Mouse (Mus musculus): ENCODE measurements around the gene Hyal2. TPM values are rescaled to one million over a fixed set of nuclear protein-coding genes. Genes with fewer than 3 reads are reported as not detected.

Hyal2 gene
- 0.08 TPM for polyA plus RNA-seq (2014; fragmentation: Illumina TruSeq; extraction: RNeasy Lipid Tissue Mini Kit (QIAGEN cat#74804); ENCODE audit: low read depth, low replicate concordance)

GRCm38 (mm10) chr9:107567702-107568319 is at the start of gene Hyal2:
TSS of gene Hyal2 (plus strand) at chr9:107567945.

GRCm38 (mm10) chr9:107533791-107534407 is 33.8 kb upstream of the Hyal2 start, which contains the start of gene Tmem115:
TSS of gene Tmem115 (plus strand) at chr9:107533945.

GRCm38 (mm10) chr9:107541474-107542351 is 26.0 kb upstream of the Hyal2 start, which contains the start of the genes Cyb561d2 and Nprl2:
TSS of gene Cyb561d2 (minus strand) at chr9:107542193.
TSS of gene Nprl2 (plus strand) at chr9:107542226.

GRCm38 (mm10) chr9:107547026-107547425 is 20.7 kb upstream of the Hyal2 start, which contains the start of gene Zmynd10:
TSS of gene Zmynd10 (plus strand) at chr9:107547298.

GRCm38 (mm10) chr9:107551117-107551889 is 16.4 kb upstream of the Hyal2 start, which contains the start of gene Rassf1:
TSS of gene Rassf1 (plus strand) at chr9:107551555.

GRCm38 (mm10) chr9:107563029-107563581 is 4.6 kb upstream of the Hyal2 start, which contains the start of gene Tusc2:
TSS of gene Tusc2 (plus strand) at chr9:107563255.

GRCm38 (mm10) chr9:107576357-107577107 is 8.8 kb downstream of the Hyal2 start, which contains the start of gene Hyal1:
TSS of gene Hyal1 (plus strand) at chr9:107576927.

GRCm38 (mm10) chr9:107578587-107578986 is 10.8 kb downstream of the Hyal2 start, which contains the start of gene Naa80:
TSS of gene Naa80 (plus strand) at chr9:107578887.

GRCm38 (mm10) chr9:107580501-107581317 is 13.0 kb downstream of the Hyal2 start, which contains the start of gene Hyal3:
TSS of gene Hyal3 (plus strand) at chr9:107580818.

GRCm38 (mm10) chr9:107586974-107587832 is 19.5 kb downstream of the Hyal2 start, which contains the start of gene Ifrd2:
TSS of gene Ifrd2 (plus strand) at chr9:107587642.

GRCm38 (mm10) chr9:107608741-107609432 is 41.1 kb downstream of the Hyal2 start, which contains the start of gene Sema3b:
TSS of gene Sema3b (minus strand) at chr9:107609229.

Other genes with a start within 250 kb of the Hyal2 start
- 5.6 TPM for gene Hemk1, start 229.6 kb upstream of the Hyal2 start, polyA plus RNA-seq (2014; fragmentation: Illumina TruSeq; extraction: RNeasy Lipid Tissue Mini Kit (QIAGEN cat#74804); ENCODE audit: low read depth, low replicate concordance)
- gene 6430571L13Rik, start 227.3 kb upstream of the Hyal2 start, polyA plus RNA-seq (2014; fragmentation: Illumina TruSeq; extraction: RNeasy Lipid Tissue Mini Kit (QIAGEN cat#74804); ENCODE audit: low read depth, low replicate concordance): 0.15 TPM
- gene Cacna2d2, start 168.3 kb upstream of the Hyal2 start, polyA plus RNA-seq (2014; fragmentation: Illumina TruSeq; extraction: RNeasy Lipid Tissue Mini Kit (QIAGEN cat#74804); ENCODE audit: low read depth, low replicate concordance): 0.48 TPM
- 0.27 TPM for gene Tmem115, start 34.0 kb upstream of the Hyal2 start, polyA plus RNA-seq (2014; fragmentation: Illumina TruSeq; extraction: RNeasy Lipid Tissue Mini Kit (QIAGEN cat#74804); ENCODE audit: low read depth, low replicate concordance)
- gene Cyb561d2, start 25.8 kb upstream of the Hyal2 start, polyA plus RNA-seq (2014; fragmentation: Illumina TruSeq; extraction: RNeasy Lipid Tissue Mini Kit (QIAGEN cat#74804); ENCODE audit: low read depth, low replicate concordance): 1.2 TPM
- gene Nprl2, start 25.7 kb upstream of the Hyal2 start, polyA plus RNA-seq (2014; fragmentation: Illumina TruSeq; extraction: RNeasy Lipid Tissue Mini Kit (QIAGEN cat#74804); ENCODE audit: low read depth, low replicate concordance): 2.4 TPM
- gene Zmynd10, start 20.6 kb upstream of the Hyal2 start, polyA plus RNA-seq (2014; fragmentation: Illumina TruSeq; extraction: RNeasy Lipid Tissue Mini Kit (QIAGEN cat#74804); ENCODE audit: low read depth, low replicate concordance): 17.7 TPM
- gene Rassf1, start 16.4 kb upstream of the Hyal2 start, polyA plus RNA-seq (2014; fragmentation: Illumina TruSeq; extraction: RNeasy Lipid Tissue Mini Kit (QIAGEN cat#74804); ENCODE audit: low read depth, low replicate concordance): 34.0 TPM
- gene Tusc2, start 4.7 kb upstream of the Hyal2 start, polyA plus RNA-seq (2014; fragmentation: Illumina TruSeq; extraction: RNeasy Lipid Tissue Mini Kit (QIAGEN cat#74804); ENCODE audit: low read depth, low replicate concordance): 6.6 TPM
- gene Hyal1, start 9.0 kb downstream of the Hyal2 start, polyA plus RNA-seq (2014; fragmentation: Illumina TruSeq; extraction: RNeasy Lipid Tissue Mini Kit (QIAGEN cat#74804); ENCODE audit: low read depth, low replicate concordance): 1.2 TPM
- gene Naa80, start 10.9 kb downstream of the Hyal2 start, polyA plus RNA-seq (2014; fragmentation: Illumina TruSeq; extraction: RNeasy Lipid Tissue Mini Kit (QIAGEN cat#74804); ENCODE audit: low read depth, low replicate concordance): 1.5 TPM
- 0.32 TPM for gene Hyal3, start 12.9 kb downstream of the Hyal2 start, polyA plus RNA-seq (2014; fragmentation: Illumina TruSeq; extraction: RNeasy Lipid Tissue Mini Kit (QIAGEN cat#74804); ENCODE audit: low read depth, low replicate concordance)
- 6.6 TPM for gene Ifrd2, start 19.7 kb downstream of the Hyal2 start, polyA plus RNA-seq (2014; fragmentation: Illumina TruSeq; extraction: RNeasy Lipid Tissue Mini Kit (QIAGEN cat#74804); ENCODE audit: low read depth, low replicate concordance)
- 0.15 TPM for gene Sema3b, start 41.3 kb downstream of the Hyal2 start, polyA plus RNA-seq (2014; fragmentation: Illumina TruSeq; extraction: RNeasy Lipid Tissue Mini Kit (QIAGEN cat#74804); ENCODE audit: low read depth, low replicate concordance)
- gene Gnai2, start 67.4 kb downstream of the Hyal2 start, polyA plus RNA-seq (2014; fragmentation: Illumina TruSeq; extraction: RNeasy Lipid Tissue Mini Kit (QIAGEN cat#74804); ENCODE audit: low read depth, low replicate concordance): 13.9 TPM
- not detected for gene Slc38a3, start 101.6 kb downstream of the Hyal2 start, polyA plus RNA-seq (2014; fragmentation: Illumina TruSeq; extraction: RNeasy Lipid Tissue Mini Kit (QIAGEN cat#74804); ENCODE audit: low read depth, low replicate concordance)
- gene Gnat1, start 111.8 kb downstream of the Hyal2 start, polyA plus RNA-seq (2014; fragmentation: Illumina TruSeq; extraction: RNeasy Lipid Tissue Mini Kit (QIAGEN cat#74804); ENCODE audit: low read depth, low replicate concordance): not detected
- gene Sema3f, start 142.5 kb downstream of the Hyal2 start, polyA plus RNA-seq (2014; fragmentation: Illumina TruSeq; extraction: RNeasy Lipid Tissue Mini Kit (QIAGEN cat#74804); ENCODE audit: low read depth, low replicate concordance): 0.32 TPM
- gene Rbm5, start 203.1 kb downstream of the Hyal2 start, polyA plus RNA-seq (2014; fragmentation: Illumina TruSeq; extraction: RNeasy Lipid Tissue Mini Kit (QIAGEN cat#74804); ENCODE audit: low read depth, low replicate concordance): 163 TPM

Measured in testis, adult 10 weeks (tissue).